Mouse (Mus musculus): ENCODE results near the gene Vwa5b1. TPM values are rescaled to one million over a fixed set of nuclear protein-coding genes. Genes with fewer than 3 reads are reported as not detected.

The Vwa5b1 gene
- total RNA-seq (2021): 1 to 10 TPM; 4.5 to 7.0 TPM

GRCm38 (mm10) chr4:138635428-138636145, at the start of gene Vwa5b1:
Gene Vwa5b1 (minus strand): TSS chr4:138635884.
- no peak for DNase-seq (ENCODE audit: low spot score in 2 of 2)
- intact Hi-C loops (cut with DNase I): loop anchor here (2.0 kb wide), 1 partner anchor 29 kb away; no protein-coding TSS in a partner anchor

- intact Hi-C loops (cut with DNase I): no loop called here
Measured at GRCm38 (mm10) chr4:138682760-138683159, 47.1 kb upstream of the Vwa5b1 start.

GRCm38 (mm10) chr4:138680124-138680523, 44.4 kb upstream of the Vwa5b1 start:
- peak in 1 of 2 experiments; percentile 62 for DNase-seq (ENCODE audit: low spot score in 2 of 2)
- intact Hi-C loops (cut with DNase I): no loop called here

More at GRCm38 (mm10) chr4:138682760-138683159, 47.1 kb upstream of the Vwa5b1 start:
- DNase-seq (ENCODE audit: low spot score in 2 of 2): no peak

- intact Hi-C loops (cut with DNase I): no loop called here
- peak; percentile 61 to 72 for DNase-seq (ENCODE audit: low spot score in 2 of 2)
Measured at GRCm38 (mm10) chr4:138677579-138677978, 41.9 kb upstream of the Vwa5b1 start.

- intact Hi-C loops (cut with DNase I): no loop called here
- no peak for DNase-seq (ENCODE audit: low spot score in 2 of 2)
Measured at GRCm38 (mm10) chr4:138676480-138676879, 40.8 kb upstream of the Vwa5b1 start.

- DNase-seq (ENCODE audit: low spot score in 2 of 2): no peak
- intact Hi-C loops (cut with DNase I): no loop called here
Measured at GRCm38 (mm10) chr4:138672160-138672559, 36.5 kb upstream of the Vwa5b1 start.

GRCm38 (mm10) chr4:138670093-138670889, 34.6 kb upstream of the Vwa5b1 start:
- DNase-seq (ENCODE audit: low spot score in 2 of 2): no peak
- intact Hi-C loops (cut with DNase I): no loop called here

GRCm38 (mm10) chr4:138666521-138666920, 30.8 kb upstream of the Vwa5b1 start:
- no peak for DNase-seq (ENCODE audit: low spot score in 2 of 2)
- intact Hi-C loops (cut with DNase I): no loop called here

GRCm38 (mm10) chr4:138659936-138660602, 24.4 kb upstream of the Vwa5b1 start:
- peak; percentile 42 to 89 for DNase-seq (ENCODE audit: low spot score in 2 of 2)
- intact Hi-C loops (cut with DNase I): loop anchor here (2.0 to 5.0 kb wide), 3 partner anchors 25 to 78 kb away; partner anchors contain the start of gene Pla2g2c

- peak in 1 of 2 experiments; percentile 66 for DNase-seq (ENCODE audit: low spot score in 2 of 2)
- intact Hi-C loops (cut with DNase I): no loop called here
Measured at GRCm38 (mm10) chr4:138653056-138653455, 17.4 kb upstream of the Vwa5b1 start.

- intact Hi-C loops (cut with DNase I): no loop called here
- no peak for DNase-seq (ENCODE audit: low spot score in 2 of 2)
Measured at GRCm38 (mm10) chr4:138651881-138652280, 16.2 kb upstream of the Vwa5b1 start.

GRCm38 (mm10) chr4:138648096-138648635, 12.5 kb upstream of the Vwa5b1 start:
- intact Hi-C loops (cut with DNase I): no loop called here

GRCm38 (mm10) chr4:138642272-138642671, 6.6 kb upstream of the Vwa5b1 start:
- intact Hi-C loops (cut with DNase I): no loop called here
- DNase-seq (ENCODE audit: low spot score in 2 of 2): no peak

More at GRCm38 (mm10) chr4:138648096-138648635, 12.5 kb upstream of the Vwa5b1 start:
- no peak for DNase-seq (ENCODE audit: low spot score in 2 of 2)

GRCm38 (mm10) chr4:138636146-138636511, 445 bp upstream of the Vwa5b1 start:
- no peak for DNase-seq (ENCODE audit: low spot score in 2 of 2)
- intact Hi-C loops (cut with DNase I): loop anchor here (2.0 kb wide), 1 partner anchor 29 kb away; no protein-coding TSS in a partner anchor

GRCm38 (mm10) chr4:138628256-138628655, 7.4 kb downstream of the Vwa5b1 start:
- DNase-seq (ENCODE audit: low spot score in 2 of 2): no peak
- intact Hi-C loops (cut with DNase I): no loop called here

- intact Hi-C loops (cut with DNase I): no loop called here
- DNase-seq (ENCODE audit: low spot score in 2 of 2): no peak
Measured at GRCm38 (mm10) chr4:138614454-138614853, 21.2 kb downstream of the Vwa5b1 start.

GRCm38 (mm10) chr4:138601926-138602325, 33.8 kb downstream of the Vwa5b1 start:
- intact Hi-C loops (cut with DNase I): no loop called here
- DNase-seq (ENCODE audit: low spot score in 2 of 2): no peak

- DNase-seq (ENCODE audit: low spot score in 2 of 2): peak; percentile 48 to 74
- intact Hi-C loops (cut with DNase I): no loop called here
Measured at GRCm38 (mm10) chr4:138597904-138598347, 37.8 kb downstream of the Vwa5b1 start.

- intact Hi-C loops (cut with DNase I): no loop called here
- DNase-seq (ENCODE audit: low spot score in 2 of 2): no peak
Measured at GRCm38 (mm10) chr4:138596391-138597130, 39.1 kb downstream of the Vwa5b1 start.
